In genomic region chr3:145254764-145255396, GRCm38 (mm10) we compare ENCODE assay signal across 14 mouse cellular contexts. TPM values are rescaled to one million over a fixed set of nuclear protein-coding genes. Genes with fewer than 3 reads are reported as not detected.
"Had no signal": no experiment of that assay in that cellular context is flagged by ENCODE, and none has a peak within 500 bp of the region (broad histone marks: within the 10 kb centered on the region; RNA-seq: fewer than 3 reads in every experiment).

No protein-coding gene starts in this region.

- ATAC-seq: intestine, postnatal 0 days; liver, embryonic 12.5 days; midbrain, embryonic 13.5 days; midbrain, embryonic 16.5 days had no signal

- DNase-seq: kidney, adult 2 months; kidney, postnatal 10 days; kidney, postnatal 36 days; liver; lung, adult 18-20 months; lung, postnatal 10 days; lung, postnatal 36 days; thymus, postnatal 36 days had no signal

RNA-seq across cellular contexts. Expression of gene Col24a1, which starts 37.4 kb away (rescaled TPM):
- total RNA-seq: monocyte, adult 5-6 weeks; neutrophil, adult 5-6 weeks had no signal
